Mouse (Mus musculus) liver, postnatal 0 days (tissue): ENCODE results near the gene Slc9a2.

Source experiments
- CTCF ChIP-seq: sonication (generic); IDR thresholded peaks from 2 replicates; pipeline ENCODE4 v1.5.1; 2016; ENCODE audit warnings: antibody characterized with exemption, low read depth
- EP300 ChIP-seq: IDR thresholded peaks from 2 replicates; pipeline ENCODE4 v1.6.1; 2016; ENCODE audit warnings: antibody characterized with exemption, low read depth, mild to moderate bottlenecking

DNA sequence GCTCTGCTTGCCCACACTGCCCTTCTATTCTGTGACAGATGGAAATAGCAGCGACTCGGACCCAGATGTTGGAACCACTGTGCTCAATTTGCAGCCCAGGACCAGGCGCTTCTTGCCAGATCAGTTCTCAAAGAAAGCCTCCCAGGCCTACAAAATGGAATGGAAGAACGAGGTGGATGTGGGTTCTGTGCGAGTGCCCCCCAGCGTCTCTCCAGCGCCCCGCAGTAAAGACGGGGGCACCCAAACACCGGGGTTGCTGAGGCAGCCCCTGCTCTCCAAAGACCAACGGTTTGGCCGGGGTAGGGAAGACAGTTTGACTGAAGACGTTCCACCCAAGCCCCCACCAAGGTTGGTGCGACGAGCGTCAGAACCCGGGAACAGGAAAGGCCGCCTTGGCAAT lies 87.2 kb downstream of the Slc9a2 start:
- no peak for TF ChIP-seq CTCF
- TF ChIP-seq EP300, result no peak
